Mouse (Mus musculus) c-Kit-positive CD71-positive TER-119-positive erythroid progenitor cells, embryonic 14.5 days (primary cell): Measurements from ENCODE around the gene Dlg2.

ENCODE experiments used
- DNase-seq: peaks from one replicate; pipeline ENCODE4 v3.0.0-alpha.2; 2013; ENCODE audit warnings: low spot score

Dlg2 gene

DNA sequence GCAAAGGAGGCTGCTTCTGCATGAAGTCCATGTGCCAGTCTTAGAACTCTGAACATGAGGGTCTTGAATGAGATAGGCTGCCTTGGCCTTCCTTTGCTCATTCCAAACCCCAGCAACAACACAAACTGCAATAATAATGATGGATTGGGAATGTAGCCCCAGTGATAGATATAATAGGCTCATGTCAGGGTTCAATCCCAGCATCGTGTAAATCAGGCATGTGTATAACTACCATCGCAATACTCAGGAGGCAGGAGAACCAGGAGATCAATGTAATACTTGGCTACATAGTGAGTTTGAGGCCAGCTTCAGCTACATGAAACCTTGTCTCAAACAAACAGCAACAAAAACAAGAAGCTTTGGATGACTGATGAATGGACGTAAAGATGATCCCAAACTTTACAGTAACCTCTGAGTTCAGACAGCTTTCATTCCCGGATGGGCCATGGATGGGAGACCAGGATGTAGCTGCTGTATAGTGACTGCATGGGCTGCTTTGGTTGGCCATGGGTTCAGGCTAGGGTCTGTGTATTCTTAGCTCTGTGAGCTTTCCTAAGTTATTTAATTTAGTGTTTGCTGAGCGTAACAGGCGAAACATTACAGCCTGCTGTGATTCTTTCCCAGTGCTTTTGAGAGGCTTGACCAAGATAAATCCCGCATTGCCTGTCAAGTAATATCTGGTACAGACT, 1708.0 kb downstream of the Dlg2 start:
- no peak for DNase-seq

- DNase-seq: no peak
Measured at GRCm38 (mm10) chr7:92186341-92186740, 1709.9 kb downstream of the Dlg2 start.

DNA sequence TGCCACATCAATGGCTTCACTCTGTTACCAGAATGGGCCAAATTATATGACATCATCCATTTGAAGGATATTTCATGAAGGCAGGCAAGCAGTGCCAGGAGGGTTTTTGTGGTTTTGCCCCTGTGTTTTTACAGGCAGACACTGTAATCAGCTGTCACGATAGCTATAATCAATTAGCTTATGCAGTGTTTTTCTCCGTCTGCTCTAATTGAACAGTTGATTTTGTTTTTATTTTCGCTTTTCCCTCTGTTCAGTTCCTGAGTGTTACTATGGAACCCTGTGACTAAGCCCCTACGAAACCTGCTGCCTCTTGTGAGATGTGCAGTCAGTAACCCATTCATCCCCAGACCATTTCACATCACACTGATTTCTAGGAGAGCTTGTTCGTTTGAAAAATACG, 1712.7 kb downstream of the Dlg2 start:
- no peak for DNase-seq

GRCm38 (mm10) chr7:92196004-92196403, 1719.5 kb downstream of the Dlg2 start:
- DNase-seq: no peak

DNA sequence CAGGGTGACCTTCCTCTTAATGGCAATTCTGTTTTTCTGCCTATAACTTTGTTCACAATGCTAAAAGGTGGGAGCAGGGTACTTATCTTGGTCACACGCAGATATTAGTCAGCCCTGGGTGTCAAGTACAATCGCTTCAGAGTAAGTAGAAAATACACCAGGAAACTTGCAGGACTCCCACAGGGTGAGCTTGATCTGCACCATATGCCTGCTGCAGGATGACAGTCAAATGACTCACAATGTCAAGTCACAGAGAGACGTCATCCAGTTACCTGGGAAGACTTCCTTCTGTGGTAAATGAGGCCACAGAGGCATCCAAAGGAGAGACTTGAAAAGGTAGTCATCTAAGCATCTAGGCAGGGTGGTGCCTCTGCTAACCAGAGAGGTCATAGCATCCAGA, 1721.1 kb downstream of the Dlg2 start:
- DNase-seq: no peak

GRCm38 (mm10) chr7:92199131-92199530, 1722.7 kb downstream of the Dlg2 start:
- no peak for DNase-seq

DNA sequence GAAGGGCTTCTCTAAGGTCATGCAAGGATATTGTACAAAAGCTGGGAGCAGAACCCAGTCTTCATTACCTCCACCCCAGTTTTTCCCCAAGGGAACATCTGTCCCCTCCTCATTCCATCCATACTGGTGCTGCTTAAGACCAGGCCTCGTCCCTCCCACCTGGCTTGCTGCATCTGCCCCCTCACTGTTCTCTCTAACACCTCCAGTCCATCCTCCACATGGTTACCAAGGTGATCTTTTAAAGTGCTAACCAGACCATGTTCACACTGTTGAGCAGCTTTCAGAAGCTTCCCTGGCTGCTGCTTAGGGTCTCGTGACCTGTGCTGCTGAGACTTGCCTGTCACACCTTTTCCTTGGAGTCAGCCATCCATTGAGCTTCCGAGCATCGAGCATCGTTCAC, 1734.2 kb downstream of the Dlg2 start:
- no peak for DNase-seq

DNA sequence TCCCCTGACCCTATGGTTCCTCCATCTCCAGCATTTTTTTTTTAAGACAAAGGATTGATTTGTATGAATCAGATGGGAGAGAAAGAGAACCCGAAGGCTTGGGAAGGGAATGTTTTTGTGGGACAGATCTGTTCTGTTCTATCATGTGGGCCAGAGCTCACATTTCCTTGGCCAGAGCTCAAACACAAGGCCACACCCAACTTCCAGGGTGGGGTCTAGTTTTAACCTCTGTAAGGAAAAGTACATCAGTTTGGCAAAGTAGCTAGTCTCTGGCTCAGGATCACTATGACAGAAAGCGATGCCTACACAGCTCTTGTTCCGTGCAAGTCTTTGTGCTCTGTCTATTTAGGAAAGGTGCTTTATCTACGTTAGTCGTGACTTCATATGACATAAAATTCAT, 1737.3 kb downstream of the Dlg2 start:
- no peak for DNase-seq

- no peak for DNase-seq
Measured at GRCm38 (mm10) chr7:92218171-92218570, 1741.7 kb downstream of the Dlg2 start.

DNA sequence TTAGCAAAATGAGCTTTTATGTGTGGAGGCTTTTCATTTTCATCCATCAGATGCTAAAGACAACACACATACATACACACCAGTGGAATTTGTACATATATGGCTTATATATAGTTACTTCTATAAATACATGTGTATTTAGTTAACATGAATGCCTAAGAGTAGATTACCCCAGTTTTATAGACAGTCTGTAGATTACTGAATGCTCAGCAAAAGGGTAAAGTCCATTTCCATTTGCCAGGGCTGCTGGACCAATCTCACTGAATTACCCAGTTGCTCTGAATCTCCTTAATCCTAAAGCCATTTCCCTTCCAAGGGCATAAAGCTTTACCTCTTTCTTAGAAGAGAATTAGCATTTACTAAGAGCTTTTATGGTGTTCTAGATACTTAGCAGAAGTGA, 1744.1 kb downstream of the Dlg2 start:
- DNase-seq: no peak

DNA sequence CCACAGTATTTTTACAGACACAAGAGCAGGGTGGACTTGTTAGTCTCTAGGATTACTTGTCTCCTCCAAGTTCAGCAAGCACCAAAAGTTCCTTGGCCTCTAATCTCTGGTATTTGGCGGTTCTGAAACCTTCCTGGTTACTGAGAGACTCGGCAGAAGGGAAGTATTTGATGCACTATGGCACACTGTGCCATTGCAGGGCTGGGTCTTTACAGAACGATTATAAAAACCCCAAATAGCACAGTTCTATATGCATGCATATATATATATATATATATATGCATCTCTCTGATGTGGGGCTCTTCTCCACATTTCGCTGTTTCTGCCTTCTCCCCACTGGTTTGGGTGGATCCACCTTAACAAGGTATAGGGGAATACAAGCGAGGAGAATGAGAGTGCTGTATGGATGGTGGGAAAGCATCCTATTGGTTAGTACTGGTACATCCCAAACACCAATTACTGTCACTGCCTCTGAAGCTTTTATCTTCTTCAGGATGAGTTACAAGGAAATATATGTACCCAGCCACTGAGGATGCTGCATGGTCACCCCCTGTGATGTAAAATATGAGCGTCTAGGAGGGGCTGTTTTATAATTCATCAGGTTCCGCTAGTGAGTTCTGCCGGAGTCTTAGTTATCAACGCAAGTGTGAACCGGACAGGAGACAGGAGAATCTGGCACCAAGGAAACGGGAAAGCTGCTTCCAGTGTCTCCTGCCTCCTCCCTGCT, 1758.2 kb downstream of the Dlg2 start:
- no peak for DNase-seq

- no peak for DNase-seq
Measured at GRCm38 (mm10) chr7:92235541-92236031, 1759.1 kb downstream of the Dlg2 start.

DNA sequence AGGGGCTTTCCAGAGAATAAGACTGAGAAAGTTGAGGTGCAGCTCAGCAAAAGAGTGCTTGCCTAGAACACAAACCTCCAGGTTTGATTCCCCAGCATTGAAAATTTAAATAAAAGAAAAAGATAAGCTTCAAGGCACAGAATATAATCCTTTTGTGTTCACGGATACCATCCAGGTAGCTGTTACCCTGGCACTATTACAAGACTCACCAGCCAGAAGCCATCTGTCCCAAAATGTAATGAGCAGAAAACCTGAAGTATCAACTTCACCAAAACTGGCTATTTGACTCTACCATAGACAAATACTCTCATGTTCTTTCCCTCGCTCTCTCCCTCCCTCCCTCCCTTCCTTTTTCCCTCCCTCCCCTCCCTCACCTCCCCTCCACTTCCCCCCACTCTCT, 1764.4 kb downstream of the Dlg2 start:
- DNase-seq: no peak

GRCm38 (mm10) chr7:92247594-92247993, 1771.1 kb downstream of the Dlg2 start:
- no peak for DNase-seq

DNA sequence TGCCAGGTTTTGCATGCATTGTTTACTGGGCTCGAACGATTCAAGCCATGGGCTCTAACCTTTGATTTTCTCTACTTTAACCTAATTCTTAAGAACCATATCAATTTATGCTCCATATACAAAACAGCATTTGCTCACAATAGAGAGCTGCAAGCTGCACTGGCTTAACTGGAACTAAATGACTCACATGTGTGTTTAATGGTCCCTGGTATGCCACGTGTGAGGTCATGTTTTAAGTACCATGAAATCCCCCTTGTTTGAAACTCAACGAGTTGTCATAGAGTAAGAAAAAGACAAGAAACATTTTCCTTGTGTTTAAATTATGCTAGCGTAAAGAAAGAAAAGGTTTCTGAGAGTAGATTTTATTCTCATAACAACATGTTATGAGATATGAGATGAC, 1772.1 kb downstream of the Dlg2 start:
- no peak for DNase-seq

DNA sequence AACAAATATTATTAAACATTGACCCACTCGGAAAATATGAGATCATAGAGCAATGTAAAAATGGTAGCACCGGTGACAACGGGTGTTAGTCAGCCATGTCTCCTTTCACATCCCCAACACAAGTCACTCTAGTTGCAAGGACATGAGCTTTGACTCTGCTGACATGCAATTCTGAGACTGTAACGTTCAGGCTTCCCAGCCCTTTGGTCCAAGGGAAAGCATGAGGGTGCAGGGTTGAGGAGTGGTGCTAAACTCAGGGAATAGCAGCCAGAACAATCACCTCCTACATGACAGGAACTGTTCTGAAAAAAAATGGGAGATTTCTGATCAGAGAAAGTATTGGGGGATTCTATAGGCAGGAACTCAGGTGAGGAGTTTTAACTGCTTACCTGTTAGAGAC, 1781.7 kb downstream of the Dlg2 start:
- DNase-seq: no peak

- DNase-seq: no peak
Measured at GRCm38 (mm10) chr7:92258701-92259100, 1782.2 kb downstream of the Dlg2 start.

DNA sequence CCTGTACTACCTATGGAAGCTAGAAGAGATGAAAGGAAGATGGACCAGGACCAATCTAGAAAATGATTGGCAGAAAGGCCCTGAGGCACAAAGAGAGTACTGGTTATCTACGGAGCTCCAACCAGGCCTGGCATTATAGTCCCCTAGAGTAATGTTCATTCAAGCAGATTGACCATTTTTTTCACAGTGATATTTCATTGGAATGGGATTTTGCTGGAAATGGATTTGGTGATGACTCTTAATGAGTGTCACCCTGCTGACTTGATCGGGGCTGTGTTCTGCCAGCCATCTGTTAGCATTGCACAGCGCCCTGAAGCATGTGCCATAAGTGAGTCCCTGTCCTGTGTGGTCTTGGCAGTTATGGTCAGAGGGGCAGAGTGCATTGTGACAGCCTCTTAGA, 1787.9 kb downstream of the Dlg2 start:
- DNase-seq: no peak

DNA sequence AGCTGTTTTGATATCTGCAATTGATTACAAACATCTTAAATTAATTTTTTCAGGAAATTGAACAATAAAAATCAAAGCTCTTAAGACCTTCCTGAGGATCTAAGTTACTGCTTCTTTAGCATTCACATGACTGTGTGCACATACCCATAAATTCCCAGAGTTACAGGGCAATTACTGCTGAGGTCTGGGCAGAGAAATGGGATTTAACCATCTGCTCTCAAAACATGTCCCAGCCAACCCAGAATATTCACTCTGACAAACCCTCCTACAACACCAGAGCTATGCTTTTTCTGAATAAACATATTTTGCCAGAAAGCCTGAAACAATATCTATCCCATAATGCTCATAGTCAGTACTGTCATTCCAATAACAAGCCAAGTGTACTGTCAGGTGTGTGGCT, 1788.5 kb downstream of the Dlg2 start:
- no peak for DNase-seq

DNA sequence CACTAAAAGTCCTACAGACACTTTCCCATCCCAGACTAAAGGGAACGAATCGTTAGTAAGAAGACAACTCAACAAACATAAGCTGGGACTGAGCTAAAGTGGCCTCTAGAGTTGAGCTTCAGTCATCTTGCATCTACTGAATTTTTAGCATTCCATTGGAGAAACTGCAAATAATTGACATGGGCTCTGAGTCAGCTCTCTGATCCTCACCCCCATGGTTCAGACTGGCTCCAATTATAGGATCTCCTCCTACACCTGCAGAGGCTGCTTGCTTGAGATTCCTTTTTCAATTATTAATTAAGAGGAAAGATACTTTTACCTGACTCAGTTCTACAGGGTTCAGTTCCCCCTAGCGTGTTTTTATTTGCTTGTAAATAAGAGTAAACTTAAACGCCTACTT, 1798.9 kb downstream of the Dlg2 start:
- DNase-seq: no peak

- DNase-seq: no peak
Measured at GRCm38 (mm10) chr7:92277629-92278028, 1801.2 kb downstream of the Dlg2 start.

- no peak for DNase-seq
Measured at GRCm38 (mm10) chr7:92280925-92281324, 1804.5 kb downstream of the Dlg2 start.

DNA sequence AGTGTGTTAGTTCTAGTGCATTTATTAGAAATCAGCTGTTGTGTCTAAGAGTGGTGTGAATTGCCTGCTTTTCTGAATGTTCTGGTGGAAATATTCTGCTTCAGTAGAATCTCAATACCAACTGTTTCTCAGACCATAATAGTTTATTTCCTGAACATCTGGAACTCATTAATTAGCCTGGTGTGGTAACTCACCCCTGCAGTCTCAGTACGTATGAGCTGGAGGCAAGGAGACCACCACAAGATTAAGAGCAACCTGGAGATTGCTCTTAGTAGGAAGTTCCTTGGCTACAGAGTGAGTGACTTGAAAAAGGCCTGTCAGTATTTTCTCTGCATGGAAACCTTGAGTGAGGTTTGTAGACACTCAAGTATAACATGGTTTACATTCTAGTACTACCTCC, 1810.6 kb downstream of the Dlg2 start:
- no peak for DNase-seq

DNA sequence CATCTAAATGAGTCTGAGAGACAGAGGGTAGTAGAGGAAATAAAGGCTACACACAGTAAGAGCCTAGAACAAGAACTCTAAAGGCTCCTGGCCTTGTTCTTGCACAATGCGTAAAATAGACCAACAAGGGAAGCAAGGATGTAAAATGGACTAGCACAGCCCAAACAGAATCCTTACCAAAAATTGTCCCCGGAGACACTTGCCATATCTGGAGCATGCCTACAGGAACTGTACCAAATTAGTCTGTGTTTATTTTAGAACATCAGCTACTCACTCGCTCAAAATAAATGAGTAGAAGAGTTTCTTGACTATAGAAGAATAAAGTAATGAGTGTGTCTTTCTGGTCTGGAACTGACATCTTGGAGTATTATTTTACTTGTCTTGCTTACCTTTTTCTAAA, 1812.3 kb downstream of the Dlg2 start:
- DNase-seq: no peak
